Mouse (Mus musculus): ENCODE results near the gene Prickle2.

Prickle2 gene

GRCm38 (mm10) chr6:92589381-92590065 lies 116.4 kb downstream of the Prickle2 start:
- DNase-seq (ENCODE audit: low spot score in 2 of 2), result no peak

GRCm38 (mm10) chr6:92584026-92584425 lies 121.9 kb downstream of the Prickle2 start:
- DNase-seq (ENCODE audit: low spot score in 2 of 2), result no peak

- DNase-seq (ENCODE audit: low spot score in 2 of 2), result no peak
Observed at GRCm38 (mm10) chr6:92575227-92575626, 130.7 kb downstream of the Prickle2 start.

GRCm38 (mm10) chr6:92572139-92572538 lies 133.8 kb downstream of the Prickle2 start:
- no peak for DNase-seq (ENCODE audit: low spot score in 2 of 2)

GRCm38 (mm10) chr6:92570090-92570489 lies 135.9 kb downstream of the Prickle2 start:
- DNase-seq (ENCODE audit: low spot score in 2 of 2), result no peak

GRCm38 (mm10) chr6:92569283-92569682 lies 136.7 kb downstream of the Prickle2 start:
- no peak for DNase-seq (ENCODE audit: low spot score in 2 of 2)

GRCm38 (mm10) chr6:92559261-92559660 lies 146.7 kb downstream of the Prickle2 start:
- DNase-seq (ENCODE audit: low spot score in 2 of 2), result no peak

GRCm38 (mm10) chr6:92555675-92556074 lies 150.3 kb downstream of the Prickle2 start:
- DNase-seq (ENCODE audit: low spot score in 2 of 2), result no peak

- no peak for DNase-seq (ENCODE audit: low spot score in 2 of 2)
Observed at GRCm38 (mm10) chr6:92553086-92553485, 152.9 kb downstream of the Prickle2 start.

GRCm38 (mm10) chr6:92549246-92549645 lies 156.7 kb downstream of the Prickle2 start:
- DNase-seq (ENCODE audit: low spot score in 2 of 2), result no peak

- no peak for DNase-seq (ENCODE audit: low spot score in 2 of 2)
Observed at GRCm38 (mm10) chr6:92545204-92545603, 160.8 kb downstream of the Prickle2 start.

GRCm38 (mm10) chr6:92543825-92544224 lies 162.1 kb downstream of the Prickle2 start:
- no peak for DNase-seq (ENCODE audit: low spot score in 2 of 2)

GRCm38 (mm10) chr6:92542402-92543101 lies 163.4 kb downstream of the Prickle2 start:
- DNase-seq (ENCODE audit: low spot score in 2 of 2), result no peak

GRCm38 (mm10) chr6:92534226-92535031 lies 171.5 kb downstream of the Prickle2 start:
- peak; percentile 49 to 55 for DNase-seq (ENCODE audit: low spot score in 2 of 2)

GRCm38 (mm10) chr6:92533306-92534063 lies 172.5 kb downstream of the Prickle2 start:
- DNase-seq (ENCODE audit: low spot score in 2 of 2), result no peak

- no peak for DNase-seq (ENCODE audit: low spot score in 2 of 2)
Observed at GRCm38 (mm10) chr6:92532896-92533295, 173.1 kb downstream of the Prickle2 start.

- no peak for DNase-seq (ENCODE audit: low spot score in 2 of 2)
Observed at GRCm38 (mm10) chr6:92532331-92532730, 173.6 kb downstream of the Prickle2 start.

GRCm38 (mm10) chr6:92526212-92526611 lies 179.7 kb downstream of the Prickle2 start:
- no peak for DNase-seq (ENCODE audit: low spot score in 2 of 2)

- no peak for DNase-seq (ENCODE audit: low spot score in 2 of 2)
Observed at GRCm38 (mm10) chr6:92525646-92526045, 180.3 kb downstream of the Prickle2 start.

- DNase-seq (ENCODE audit: low spot score in 2 of 2), result peak; percentile 51 to 52
Observed at GRCm38 (mm10) chr6:92521526-92522075, 184.4 kb downstream of the Prickle2 start.
